Mouse (Mus musculus) embryonic facial prominence, embryonic 11.5 days (tissue): ENCODE measurements at regions not wholly inside any gene's neighbourhood (a gene's known extent, or its start where the extent isn't known, plus 50 kb on each side); places are given as distances from the start of the nearest gene placed in this dataset.

Source experiments
- ATAC-seq: fragments of 200-750 bp; cut with Nextera tagmentation; replicated peaks from 2 replicates; pipeline ENCODE4 v1.8.0; 2017; ENCODE audit warnings: low read depth; ENCODE audit not compliant: insufficient number of reproducible peaks, low FRiP score, low TSS enrichment
- DNase-seq: peaks from one replicate; pipeline ENCODE4 v3.0.0-alpha.2; 2015; ENCODE audit warnings: low spot score
- H3K27ac ChIP-seq: fragments of 300-500 bp; sonication (generic); replicated peaks from 2 replicates; pipeline ENCODE4 v1.5.1; 2014; ENCODE audit warnings: mild to moderate bottlenecking, low read depth, low read length, control low read depth
- H3K27me3 ChIP-seq: fragments of 300-500 bp; sonication (generic); 2 replicates; pipeline ENCODE4 v1.6.1; 2014; ENCODE audit warnings: mild to moderate bottlenecking, low read length, moderate library complexity, mixed read lengths; ENCODE audit not compliant: control insufficient read depth, insufficient read depth
- H3K36me3 ChIP-seq: fragments of 300-500 bp; sonication (generic); replicated peaks from 2 replicates; pipeline ENCODE4 v1.6.1; 2014; ENCODE audit warnings: low read depth, mild to moderate bottlenecking, low read length, moderate library complexity, mixed read lengths; ENCODE audit not compliant: control insufficient read depth, insufficient read depth
- H3K4me1 ChIP-seq: fragments of 300-500 bp; sonication (generic); 2 replicates; pipeline ENCODE4 v1.6.1; 2014; ENCODE audit warnings: low read length, mixed read lengths; ENCODE audit not compliant: control insufficient read depth, insufficient read depth
- H3K4me2 ChIP-seq: fragments of 300-500 bp; sonication (generic); 2 replicates; pipeline ENCODE4 v1.6.1; 2014; ENCODE audit warnings: low read depth, mild to moderate bottlenecking, control low read depth, low read length, moderate library complexity
- H3K4me3 ChIP-seq: fragments of 300-500 bp; sonication (generic); 2 replicates; pipeline ENCODE4 v1.5.1; 2014; ENCODE audit warnings: low read depth, low read length, control low read depth
- H3K9ac ChIP-seq: fragments of 300-500 bp; sonication (generic); replicated peaks from 2 replicates; pipeline ENCODE4 v1.6.1; 2014; ENCODE audit warnings: mild to moderate bottlenecking, control low read depth, low read length
- H3K9me3 ChIP-seq: fragments of 300-500 bp; sonication (generic); replicated peaks from 2 replicates; pipeline ENCODE4 v1.6.1; 2016; ENCODE audit warnings: mild to moderate bottlenecking, low read length, inconsistent platforms, mixed read lengths; ENCODE audit not compliant: control insufficient read depth
- WGBS: fragments of 180-500 bp; shearing (Covaris S2); extraction: QIAGEN DNeasy Blood & Tissue Kit; methylation state at CpG from one replicate; pipeline ENCODE4 v1.1.7; 2014; 5-methylcytosine and 5-hydroxymethylcytosine counted together

DNA sequence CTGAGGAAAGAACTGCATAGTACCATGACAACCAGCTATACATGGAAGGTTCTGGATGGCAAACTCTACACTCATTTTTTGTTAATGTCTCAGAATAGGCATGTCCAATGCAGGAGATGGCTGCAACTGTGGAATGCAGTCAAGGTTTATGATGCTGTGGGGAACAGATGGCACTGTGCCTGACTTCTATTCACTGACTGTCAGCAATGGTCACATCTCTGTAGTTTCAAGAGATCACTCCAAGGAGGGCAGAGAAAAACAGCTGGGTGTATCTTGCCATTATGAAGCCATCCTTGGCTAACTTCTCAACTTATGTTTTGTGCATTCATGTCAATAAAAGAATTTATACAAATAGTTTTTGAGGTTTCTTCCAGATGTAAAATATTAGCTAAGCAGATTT lies 405.1 kb upstream of the Fat3 start:
- Histone ChIP-seq H3K4me3 (no peak overlapping the region), H3K36me3 (no peaks in the 10 kb centered on the region), H3K4me2 (no peak overlapping the region), H3K9ac (no peak overlapping the region), H3K27ac (no peak overlapping the region), H3K27me3 (no peaks in the 10 kb centered on the region), H3K9me3 (no peaks in the 10 kb centered on the region), H3K4me1 (no peaks in the 10 kb centered on the region)
- DNase-seq = no peak
- no peak for ATAC-seq

- Histone ChIP-seq H3K36me3 (no peaks in the 10 kb centered on the region), H3K4me1 (no peaks in the 10 kb centered on the region), H3K9me3 (no peaks in the 10 kb centered on the region), H3K4me3 (no peak overlapping the region), H3K27ac (no peak overlapping the region), H3K4me2 (no peak overlapping the region), H3K9ac (no peak overlapping the region), H3K27me3 (no peaks in the 10 kb centered on the region)
- no peak for DNase-seq
- 80% methylated on average over 2 of the region's 2 CpGs for WGBS
- no peak for ATAC-seq
These were observed 398.0 kb upstream of the Fat3 start for GRCm38 (mm10) chr9:16899060-16899459.

DNA sequence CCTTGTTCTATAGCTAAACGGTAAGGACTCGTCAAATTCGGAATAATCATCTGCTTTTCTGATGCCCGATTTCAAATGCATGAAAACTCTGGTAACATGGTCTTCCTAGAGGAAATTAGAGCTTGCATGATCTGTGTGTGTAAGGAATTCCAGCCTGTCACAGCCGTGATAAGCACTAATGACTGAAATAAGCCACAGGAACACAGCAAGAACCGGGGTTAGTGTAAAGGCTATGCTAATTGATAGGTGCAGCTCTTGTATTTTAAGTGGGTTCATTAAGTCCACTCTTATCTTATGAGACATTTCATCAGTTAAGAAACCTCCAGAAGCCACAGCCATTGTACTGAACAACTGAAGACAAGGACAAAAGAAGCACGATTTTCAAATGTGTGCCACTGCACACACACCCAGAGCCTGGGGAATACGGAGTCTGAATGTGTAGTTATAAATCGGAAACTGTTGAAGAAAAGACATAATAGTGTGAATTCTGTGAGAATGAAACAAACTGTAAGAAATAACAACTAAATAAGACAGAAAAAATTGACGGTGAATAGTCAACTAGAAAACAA lies 351.5 kb upstream of the Fat3 start:
- no peak overlapping the region for H3K4me2 ChIP-seq
- WGBS = 79% methylated on average over 10 of the region's 10 CpGs
- H3K9me3 ChIP-seq = no peaks in the 10 kb centered on the region
- DNase-seq (no peak), ATAC-seq (no peak)
- H3K9ac ChIP-seq = no peak overlapping the region
- no peaks in the 10 kb centered on the region for H3K27me3 ChIP-seq
- H3K36me3 ChIP-seq = no peaks in the 10 kb centered on the region
- H3K27ac ChIP-seq = no peak overlapping the region
- no peaks in the 10 kb centered on the region for H3K4me1 ChIP-seq
- no peak overlapping the region for H3K4me3 ChIP-seq

DNA sequence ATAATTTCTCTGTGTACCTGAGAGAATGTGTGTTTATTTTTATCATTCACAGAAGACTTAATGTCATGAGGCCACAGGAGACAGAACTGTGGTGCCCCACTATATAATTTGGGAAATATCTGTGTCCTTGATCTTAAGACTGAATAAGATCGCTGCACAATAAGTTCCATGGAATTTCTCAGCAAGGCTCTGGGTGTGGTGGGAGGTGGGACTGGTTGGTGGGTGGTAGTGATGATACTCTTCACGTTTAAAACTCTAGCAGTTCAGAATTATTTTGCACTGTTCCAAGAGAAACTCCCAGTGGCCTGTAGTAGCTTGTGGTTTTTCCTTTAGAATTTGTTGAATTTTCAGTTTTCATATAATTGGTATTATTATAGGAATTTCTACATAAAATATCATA lies 307.4 kb upstream of the Fat3 start:
- no peak overlapping the region for H3K4me3 ChIP-seq
- no peaks in the 10 kb centered on the region for H3K27me3 ChIP-seq
- no peak overlapping the region for H3K9ac ChIP-seq
- no peaks in the 10 kb centered on the region for H3K36me3 ChIP-seq
- H3K4me1 ChIP-seq = no peaks in the 10 kb centered on the region
- WGBS = 66% methylated on average over 2 of the region's 2 CpGs
- H3K9me3 ChIP-seq = no peaks in the 10 kb centered on the region
- ATAC-seq (no peak), DNase-seq (no peak)
- no peak overlapping the region for H3K4me2 ChIP-seq
- H3K27ac ChIP-seq = no peak overlapping the region

GRCm38 (mm10) chr9:16772867-16773266 lies 271.8 kb upstream of the Fat3 start:
- no peak for ATAC-seq
- no peak for DNase-seq
- no peak overlapping the region for H3K9ac ChIP-seq
- no peaks in the 10 kb centered on the region for H3K4me1 ChIP-seq
- no peaks in the 10 kb centered on the region for H3K36me3 ChIP-seq
- no peak overlapping the region for H3K4me2 ChIP-seq
- no peaks in the 10 kb centered on the region for H3K27me3 ChIP-seq
- H3K4me3 ChIP-seq = no peak overlapping the region
- no peaks in the 10 kb centered on the region for H3K9me3 ChIP-seq
- H3K27ac ChIP-seq = no peak overlapping the region

- WGBS = 88% methylated on average over 2 of the region's 2 CpGs
- ATAC-seq (no peak), DNase-seq (no peak)
- H3K36me3 ChIP-seq = no peaks in the 10 kb centered on the region
- no peak overlapping the region for H3K4me2 ChIP-seq
- no peaks in the 10 kb centered on the region for H3K9me3 ChIP-seq
- no peak overlapping the region for H3K9ac ChIP-seq
- no peaks in the 10 kb centered on the region for H3K4me1 ChIP-seq
- H3K27ac ChIP-seq = no peak overlapping the region
- no peak overlapping the region for H3K4me3 ChIP-seq
- H3K27me3 ChIP-seq = no peaks in the 10 kb centered on the region
These were observed 226.6 kb upstream of the Fat3 start for GRCm38 (mm10) chr9:16727653-16728052.

DNA sequence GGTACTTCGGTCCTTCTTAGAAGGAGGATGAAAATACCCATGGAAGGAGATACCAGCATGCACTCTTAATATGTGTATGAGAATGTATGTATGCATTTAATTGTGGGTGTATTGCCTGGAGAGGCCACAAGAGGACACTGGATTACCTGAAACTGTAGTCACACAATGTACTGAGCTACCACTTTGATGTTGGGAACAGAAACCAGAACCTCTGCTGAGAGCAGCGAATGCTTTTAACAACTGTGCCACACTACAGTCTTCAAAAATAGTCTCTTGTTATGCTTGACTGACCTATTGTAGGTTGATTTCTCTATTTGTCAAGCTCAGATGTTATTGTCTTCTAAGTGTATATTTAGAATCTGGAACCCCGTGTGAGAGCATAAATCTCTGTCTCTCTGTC lies 201.3 kb upstream of the Fat3 start:
- WGBS = 85% methylated on average over 3 of the region's 3 CpGs
- H3K27me3 ChIP-seq = no peaks in the 10 kb centered on the region
- no peak overlapping the region for H3K9ac ChIP-seq
- no peaks in the 10 kb centered on the region for H3K36me3 ChIP-seq
- no peak overlapping the region for H3K4me3 ChIP-seq
- DNase-seq = no peak
- no peaks in the 10 kb centered on the region for H3K9me3 ChIP-seq
- H3K4me1 ChIP-seq = no peaks in the 10 kb centered on the region
- no peak overlapping the region for H3K27ac ChIP-seq
- H3K4me2 ChIP-seq = no peak overlapping the region
- ATAC-seq = no peak

DNA sequence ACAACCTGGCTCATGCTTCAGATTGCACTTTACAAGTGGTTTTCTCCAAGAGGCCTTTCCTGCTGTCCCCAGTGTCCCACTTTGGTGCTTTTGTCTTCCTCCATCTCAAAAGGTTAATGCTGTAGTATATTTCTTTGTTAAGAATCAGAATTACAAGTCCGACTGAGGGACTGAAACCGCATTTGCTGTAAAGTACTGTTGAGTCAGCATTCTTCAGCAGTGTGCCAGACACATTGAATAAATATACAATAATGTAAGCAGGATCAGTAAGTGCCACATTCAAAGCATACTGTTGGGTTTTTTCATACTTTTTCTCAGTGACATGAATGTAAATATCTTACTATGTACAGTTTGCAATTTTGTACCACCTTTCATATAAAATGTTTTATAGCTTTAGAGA lies 160.4 kb upstream of the Fat3 start:
- H3K36me3 ChIP-seq = no peaks in the 10 kb centered on the region
- H3K4me2 ChIP-seq = no peak overlapping the region
- DNase-seq (no peak), ATAC-seq (no peak)
- no peaks in the 10 kb centered on the region for H3K4me1 ChIP-seq
- no peaks in the 10 kb centered on the region for H3K9me3 ChIP-seq
- no peak overlapping the region for H3K27ac ChIP-seq
- WGBS = 77% methylated on average over 2 of the region's 2 CpGs
- H3K27me3 ChIP-seq = no peaks in the 10 kb centered on the region
- H3K4me3 ChIP-seq = no peak overlapping the region
- no peak overlapping the region for H3K9ac ChIP-seq
